Mouse (Mus musculus) liver, postnatal 0 days (tissue): ENCODE results near the gene 1700034I23Rik.

Experiments used
- CTCF ChIP-seq: sonication (generic); IDR thresholded peaks from 2 replicates; pipeline ENCODE4 v1.5.1; 2016; ENCODE audit warnings: antibody characterized with exemption, low read depth
- EP300 ChIP-seq: IDR thresholded peaks from 2 replicates; pipeline ENCODE4 v1.6.1; 2016; ENCODE audit warnings: antibody characterized with exemption, low read depth, mild to moderate bottlenecking

- no peak for TF ChIP-seq EP300
- no peak for TF ChIP-seq CTCF
These were observed 47.7 kb upstream of the 1700034I23Rik start for GRCm38 (mm10) chr3:40949903-40950600.
